Mouse (Mus musculus): ENCODE results near the gene Ankrd33b.

Ankrd33b gene

DNA sequence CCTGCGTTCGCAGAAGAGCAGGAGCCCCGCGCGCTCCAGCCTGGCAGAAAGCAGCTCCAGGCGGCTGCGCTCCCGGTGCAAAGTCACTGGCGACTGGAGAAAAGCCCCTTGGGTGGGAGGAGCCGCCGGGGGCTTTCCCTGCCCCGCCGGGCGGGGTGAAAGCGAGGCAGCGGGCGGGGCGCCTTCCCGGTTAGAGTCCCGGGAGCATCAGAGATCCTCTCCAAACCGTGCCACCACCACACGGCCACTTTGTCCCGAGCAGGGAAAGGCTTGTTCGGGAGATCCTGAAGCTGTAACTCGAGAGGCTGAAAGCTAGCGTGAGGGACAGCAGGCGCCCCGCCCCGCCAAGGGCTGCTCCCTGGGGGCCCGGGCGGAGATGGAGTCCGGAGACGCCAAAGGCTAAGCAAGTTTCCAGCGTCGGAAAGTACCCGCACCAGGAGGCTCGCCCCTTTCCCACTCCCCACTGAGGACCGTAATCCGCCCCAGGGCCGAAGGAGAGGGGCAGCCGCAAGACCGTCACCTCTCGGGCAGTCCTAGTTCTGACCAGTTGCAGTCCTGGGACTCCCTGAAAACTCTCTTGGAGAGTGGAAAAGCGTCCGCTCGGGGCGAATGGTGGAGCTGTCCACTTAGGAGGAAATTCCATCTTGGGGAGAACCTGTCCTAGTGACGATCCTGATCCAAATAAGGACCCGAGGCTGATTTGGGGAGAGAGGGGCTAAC, at the start of gene Ankrd33b:
Gene Ankrd33b (minus strand): TSS at position 246 of the 720 bp plus-strand sequence.
- peak; percentile 75 for DNase-seq

DNA sequence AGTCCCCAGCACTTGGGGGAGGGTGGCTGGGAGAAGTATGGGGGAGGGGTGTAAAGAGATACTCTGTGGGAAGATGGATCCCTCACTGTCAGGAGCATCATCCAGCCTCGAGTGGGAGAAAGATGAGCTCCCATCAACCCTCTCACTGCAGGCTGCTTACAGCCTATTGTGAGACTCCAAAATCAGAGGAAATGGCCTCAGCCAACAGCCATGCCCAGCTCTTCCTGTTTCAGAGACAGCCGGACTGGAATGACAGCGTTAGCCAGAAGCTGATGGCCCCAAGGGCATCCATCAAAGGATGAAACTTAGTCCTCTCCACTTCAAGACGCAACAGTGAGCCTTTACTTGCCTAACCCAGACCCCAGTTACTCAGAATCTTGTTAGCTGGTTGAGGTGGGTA, 47.7 kb upstream of the Ankrd33b start:
- no peak for DNase-seq

DNA sequence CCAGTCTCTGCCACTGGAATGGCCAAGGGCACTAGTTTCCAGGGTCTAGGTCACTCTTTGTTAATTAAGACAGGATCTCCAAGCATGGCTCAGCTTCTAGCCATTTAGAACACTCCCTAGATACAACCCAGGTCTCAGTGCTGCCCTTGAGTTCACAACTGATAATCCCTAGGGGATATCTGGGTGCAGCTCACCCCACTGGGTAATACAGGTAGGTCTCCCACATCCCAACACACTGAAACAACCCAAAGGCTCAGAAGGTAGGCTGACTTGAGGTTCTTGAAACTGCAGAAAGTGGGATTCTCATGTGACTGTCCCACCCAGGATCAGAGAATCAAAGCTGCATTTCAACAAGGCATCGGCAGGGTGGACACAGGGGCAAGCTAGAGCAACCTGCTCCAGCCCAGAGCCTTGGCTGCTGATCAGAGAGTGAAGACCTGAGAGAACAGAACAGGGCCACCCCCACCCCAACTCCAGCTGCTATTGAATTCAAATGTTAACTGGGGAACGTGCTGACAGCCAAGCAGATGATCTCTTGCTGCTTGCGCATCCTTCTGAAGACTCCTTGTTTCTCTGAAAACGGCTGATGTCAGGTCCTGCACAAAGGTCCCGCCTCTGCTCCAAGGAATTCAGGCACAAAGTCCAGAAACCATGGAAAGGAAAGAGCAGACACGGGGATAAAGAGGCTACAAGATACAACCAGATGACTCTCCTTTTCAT, 46.8 kb upstream of the Ankrd33b start:
- no peak for DNase-seq

DNA sequence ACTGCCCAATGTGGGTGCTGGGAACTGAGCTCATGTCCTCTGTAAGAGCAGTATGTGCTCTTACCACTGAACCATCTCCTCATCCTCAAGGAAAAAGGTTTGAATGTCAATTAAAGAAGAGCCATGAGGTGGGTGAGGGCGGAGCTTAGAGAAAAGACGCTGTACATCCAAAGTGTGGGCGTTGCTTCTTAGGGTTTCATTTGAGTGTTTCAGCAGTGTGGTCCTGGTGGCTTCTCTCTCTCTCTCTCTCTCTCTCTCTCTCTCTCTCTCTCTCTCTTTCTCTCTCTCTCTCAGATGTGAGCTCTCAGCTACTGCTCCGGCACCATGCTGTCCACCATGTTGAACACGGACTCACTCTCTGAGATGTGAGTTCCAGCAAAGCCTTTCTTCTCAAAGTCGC, 46.1 kb upstream of the Ankrd33b start:
- DNase-seq, result no peak

DNA sequence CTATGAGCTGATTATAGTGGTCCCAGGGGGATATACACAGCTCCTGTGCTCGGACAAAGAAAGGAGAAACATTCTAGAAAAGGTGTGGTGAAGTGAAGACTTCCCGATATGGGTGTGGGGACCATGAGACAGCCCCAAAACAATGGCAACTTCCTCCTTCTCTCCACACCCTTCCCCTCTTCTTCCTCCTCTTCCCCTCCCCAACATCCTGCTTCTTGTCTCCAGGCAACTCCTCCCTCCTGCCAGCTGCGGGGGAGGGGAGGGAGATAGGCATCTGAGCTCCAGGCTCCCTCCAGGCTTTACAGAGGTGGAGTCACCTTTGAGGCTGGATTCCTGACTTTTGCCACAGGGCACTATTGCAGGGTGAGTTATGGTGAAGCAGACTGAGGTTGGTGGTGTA, 45.4 kb upstream of the Ankrd33b start:
- no peak for DNase-seq

DNA sequence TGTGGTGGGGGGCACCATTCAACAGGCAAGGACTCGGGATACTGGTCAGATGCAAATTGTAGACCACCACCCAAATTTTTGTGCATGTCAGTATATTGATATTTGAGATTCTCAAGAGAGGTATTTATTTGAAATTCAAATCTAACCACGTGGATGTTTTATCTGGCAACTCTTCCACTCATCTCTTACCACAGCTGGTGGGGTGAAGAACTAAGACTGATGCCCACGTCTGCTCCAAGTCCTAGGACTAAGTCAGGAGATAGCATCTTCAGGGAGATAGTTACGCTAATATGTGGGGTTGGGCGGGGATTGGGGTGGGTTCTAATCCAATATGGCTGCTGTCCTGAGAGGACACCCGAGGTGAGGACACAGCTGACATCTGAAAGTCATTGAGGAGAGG, 44.9 kb upstream of the Ankrd33b start:
- DNase-seq, result no peak

DNA sequence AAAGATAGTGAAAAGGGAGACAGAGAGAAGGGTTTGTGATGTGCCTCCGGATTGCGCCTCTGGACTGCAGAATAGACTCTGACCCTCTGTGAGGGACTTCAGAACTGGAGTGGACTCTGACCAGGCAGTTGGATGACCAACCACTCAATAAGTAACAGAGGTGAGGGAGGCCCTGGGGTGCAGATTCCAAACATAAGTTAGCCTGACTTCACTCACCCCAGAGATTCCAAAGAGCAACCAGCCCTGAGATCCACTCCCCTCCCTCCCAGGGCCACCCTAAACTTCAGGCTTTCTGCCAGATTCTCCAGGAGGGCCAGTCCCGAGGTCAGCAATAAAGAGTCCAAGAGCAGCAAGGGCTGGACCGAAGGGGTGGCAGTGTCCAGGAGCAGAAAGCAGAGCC, 40.0 kb upstream of the Ankrd33b start:
- DNase-seq, result no peak

DNA sequence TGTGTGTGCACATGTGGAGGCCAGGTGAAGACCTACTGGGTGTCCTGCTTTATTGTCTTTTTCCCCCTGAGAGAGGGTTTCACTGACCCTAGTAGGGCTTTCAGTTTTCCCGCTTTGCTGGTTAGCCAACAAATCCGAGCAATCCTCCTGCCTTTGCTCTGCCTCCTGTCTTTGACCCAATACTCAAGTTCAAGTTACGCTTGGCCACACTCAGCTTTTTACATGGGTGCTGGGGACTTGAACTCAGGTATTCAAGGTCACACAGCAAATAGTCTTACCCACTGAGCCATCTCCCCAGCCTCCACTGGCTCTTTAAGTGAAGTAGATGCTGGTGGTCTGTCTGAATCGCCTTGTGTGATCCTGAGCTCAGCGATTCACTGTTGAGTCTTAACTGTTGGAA, 39.4 kb upstream of the Ankrd33b start:
- no peak for DNase-seq

DNA sequence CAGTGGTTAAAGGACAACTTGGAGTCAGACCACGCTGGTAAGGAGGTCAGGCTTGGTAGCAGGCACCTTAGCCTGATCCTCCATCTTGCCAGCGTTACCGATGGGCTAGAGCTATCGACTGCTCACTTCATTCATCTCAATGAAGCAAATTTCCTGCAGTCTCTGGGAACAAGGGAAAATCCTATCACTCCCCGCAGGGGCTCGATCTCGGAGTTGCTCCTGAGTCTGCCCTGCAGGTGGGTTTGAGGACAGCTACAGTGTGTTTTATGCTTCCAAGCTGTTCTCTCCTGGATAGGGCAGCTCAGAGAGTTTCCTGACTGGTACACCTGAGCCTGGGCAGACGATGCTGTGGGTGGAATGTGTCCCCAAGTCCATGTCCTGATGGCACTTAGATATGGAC, 36.8 kb upstream of the Ankrd33b start:
- no peak for DNase-seq

DNA sequence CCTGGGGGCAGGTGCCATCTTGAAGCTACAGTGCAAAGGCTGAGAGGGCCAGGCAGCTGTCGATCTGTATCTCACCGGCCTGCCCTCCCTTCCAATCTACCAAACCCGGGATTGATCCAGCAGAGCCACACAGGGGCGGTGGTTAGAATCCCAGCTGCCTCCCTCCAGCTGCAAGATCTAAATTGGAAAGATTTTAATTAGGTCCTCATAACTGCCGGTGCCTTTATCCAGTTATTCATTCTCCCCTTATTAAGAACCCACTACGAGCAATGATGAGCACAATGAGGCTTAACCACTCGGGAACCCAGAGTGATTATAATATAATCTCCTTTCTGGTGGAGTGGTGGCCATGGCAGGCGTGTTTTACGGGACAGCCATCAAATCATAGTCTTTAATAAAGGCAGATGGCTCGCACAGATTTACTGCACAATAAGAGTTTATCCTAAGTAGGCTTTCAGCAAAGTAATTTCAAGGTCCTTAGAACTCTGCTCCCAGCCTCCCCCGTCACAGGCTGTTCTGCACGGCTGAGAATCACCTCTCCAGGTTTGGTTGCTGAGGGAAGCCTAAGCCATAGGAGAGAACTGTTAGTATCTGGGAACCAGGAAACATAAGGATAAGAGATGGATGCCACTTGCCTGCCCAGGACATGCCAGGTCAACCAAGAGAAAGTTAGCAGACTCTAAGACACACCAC, 34.8 kb upstream of the Ankrd33b start:
- no peak for DNase-seq

DNA sequence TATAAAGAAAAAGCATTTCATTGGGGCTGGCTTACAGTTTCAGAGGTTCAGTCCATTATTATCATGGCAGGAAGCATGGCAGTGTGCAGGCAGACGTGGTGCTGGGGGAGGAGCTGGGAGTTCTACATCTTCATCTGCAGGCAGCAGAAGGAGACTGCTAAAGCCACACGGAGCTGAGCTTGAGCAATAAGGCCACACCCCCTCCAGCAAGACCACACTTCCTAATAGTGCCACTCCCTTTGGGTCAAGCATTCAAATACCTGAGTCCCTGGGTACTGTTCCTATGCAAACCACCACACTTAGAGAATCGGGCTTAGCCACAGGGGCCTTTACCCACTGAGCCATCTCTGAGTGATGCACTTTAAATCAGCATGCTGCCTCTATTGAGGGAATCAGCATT, 33.4 kb upstream of the Ankrd33b start:
- DNase-seq, result no peak

DNA sequence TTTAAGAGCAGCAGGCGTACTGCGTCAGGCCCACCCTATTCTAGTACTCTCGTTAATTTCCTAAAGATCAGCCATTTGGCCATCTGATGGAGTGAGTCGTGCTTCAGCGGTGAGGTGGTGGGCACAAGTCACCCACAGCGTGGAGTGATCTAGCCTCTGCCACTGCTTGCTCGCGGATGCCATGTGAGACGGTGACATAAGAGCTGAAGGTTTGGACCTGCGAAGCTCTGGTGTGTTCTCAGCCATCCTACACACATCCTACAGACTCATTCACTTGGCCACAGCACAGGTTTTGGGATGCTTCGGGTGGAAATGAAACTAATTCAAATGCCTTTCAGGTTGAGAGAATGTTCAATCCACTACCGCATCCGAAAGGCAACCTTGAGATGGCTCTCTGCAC, 31.2 kb upstream of the Ankrd33b start:
- DNase-seq, result peak; percentile 81

DNA sequence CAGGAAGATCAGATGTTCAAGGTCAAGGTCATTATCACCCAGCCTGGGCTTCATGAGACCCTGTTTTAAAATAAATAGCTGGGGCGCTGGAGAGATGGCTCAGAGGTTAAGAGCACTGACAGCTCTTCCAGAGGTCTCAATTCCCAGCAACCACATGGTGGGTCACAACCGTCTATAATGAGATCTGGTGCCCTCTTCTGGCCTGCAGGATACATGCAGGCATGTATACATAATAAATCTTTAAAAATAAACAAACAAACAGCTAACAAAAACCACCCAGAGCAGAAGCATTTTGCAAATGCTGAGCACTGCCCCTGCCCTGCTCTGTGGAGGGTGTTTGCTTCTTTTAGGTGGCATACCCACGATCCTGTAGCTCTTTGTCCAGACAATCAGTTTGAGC, 29.9 kb upstream of the Ankrd33b start:
- DNase-seq, result no peak

DNA sequence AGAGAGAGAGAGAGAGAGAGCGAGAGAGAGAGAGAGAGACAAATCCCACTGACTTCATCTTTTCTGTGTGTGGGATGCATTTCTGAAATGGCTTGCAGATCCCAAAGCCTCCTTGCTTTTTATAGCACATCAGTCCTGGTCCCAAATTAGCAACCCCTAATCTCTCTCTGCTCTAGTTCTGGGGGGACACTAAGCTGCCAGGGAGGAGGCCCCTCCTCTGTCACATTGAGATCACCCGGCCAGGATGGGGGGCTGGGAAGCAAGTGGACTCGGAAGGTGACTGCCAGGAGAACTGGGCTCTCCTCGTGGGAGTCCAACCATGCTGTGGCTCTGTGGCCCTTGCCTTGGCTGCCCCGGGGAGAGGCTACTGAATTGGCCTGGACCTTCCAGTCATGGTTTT, 29.2 kb upstream of the Ankrd33b start:
- peak; percentile 67 for DNase-seq

DNA sequence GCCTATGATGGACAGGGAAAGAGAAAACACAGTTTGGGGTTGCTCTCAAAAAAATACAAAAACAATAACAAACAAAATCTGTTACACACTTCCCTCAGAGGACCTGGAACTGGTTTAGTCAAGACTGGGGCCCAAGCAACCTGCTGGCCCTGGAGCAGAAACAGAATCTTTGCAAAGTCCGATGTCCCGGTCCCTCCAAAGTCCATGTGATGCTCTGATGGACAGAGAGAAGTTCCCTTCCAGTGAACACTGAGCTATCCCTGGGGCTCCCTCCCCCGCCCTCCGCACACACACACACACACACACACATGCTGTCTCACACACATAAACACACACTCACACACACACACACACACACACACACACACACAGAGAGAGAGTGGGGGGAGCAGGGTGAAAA, 28.5 kb upstream of the Ankrd33b start:
- no peak for DNase-seq

DNA sequence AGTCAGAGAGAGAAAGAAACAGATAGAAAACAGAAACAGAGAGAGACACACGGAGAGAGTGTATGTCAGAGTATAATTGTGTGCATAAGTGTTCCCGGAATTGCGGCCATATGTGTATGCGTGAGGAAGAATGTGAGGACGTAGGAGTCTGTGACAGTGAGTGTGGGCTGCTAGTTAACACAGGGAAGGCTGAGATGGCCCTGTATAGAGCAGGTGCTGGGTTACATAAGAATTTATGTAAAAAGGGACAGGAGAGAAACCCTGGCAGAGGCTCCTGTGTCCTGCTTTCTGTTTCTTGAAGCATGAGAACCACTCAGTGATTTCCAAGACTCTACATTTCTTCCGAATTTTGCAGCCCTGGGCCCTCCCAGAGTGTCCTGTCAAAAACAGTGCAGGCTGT, 25.9 kb upstream of the Ankrd33b start:
- peak; percentile 88 for DNase-seq

DNA sequence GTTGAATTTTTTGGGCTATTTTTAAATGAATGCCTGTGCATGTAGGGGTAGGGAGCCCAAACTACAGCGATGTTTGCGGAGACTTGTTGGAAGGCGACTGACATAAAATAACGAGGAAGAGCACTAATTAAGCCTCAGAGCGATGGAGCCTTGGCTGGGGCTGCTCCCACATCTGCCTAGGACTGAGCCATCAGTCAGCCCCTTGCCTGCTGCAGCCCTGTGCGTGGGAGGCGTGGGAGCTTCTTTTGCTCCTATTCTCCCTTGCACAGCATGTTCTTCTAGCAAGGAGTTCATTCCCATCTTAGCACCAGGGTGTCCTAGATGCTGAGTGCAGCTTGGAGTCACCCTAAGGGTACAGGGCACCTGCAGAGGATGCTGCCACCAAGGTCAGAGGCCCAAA, 25.2 kb upstream of the Ankrd33b start:
- peak; percentile 88 for DNase-seq

DNA sequence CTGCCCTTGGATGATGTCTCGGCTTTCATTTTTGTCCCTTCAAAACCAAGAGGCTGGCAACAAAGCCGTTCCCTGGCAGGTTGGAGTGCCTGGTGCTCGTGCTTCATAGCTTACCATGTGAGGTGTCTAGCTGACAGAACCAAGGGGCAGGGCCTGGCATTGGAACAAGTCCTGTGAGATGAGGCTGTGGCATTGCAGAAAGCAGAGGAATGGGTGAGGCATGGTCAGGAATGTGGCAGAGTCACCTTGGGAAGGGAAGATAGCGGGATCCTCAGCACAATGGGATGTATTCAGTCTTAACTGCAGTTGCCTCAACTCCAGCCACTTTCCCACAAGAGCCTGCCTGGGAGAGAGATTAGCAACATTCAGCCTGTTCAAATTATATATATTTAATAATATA, 24.6 kb upstream of the Ankrd33b start:
- DNase-seq, result no peak

DNA sequence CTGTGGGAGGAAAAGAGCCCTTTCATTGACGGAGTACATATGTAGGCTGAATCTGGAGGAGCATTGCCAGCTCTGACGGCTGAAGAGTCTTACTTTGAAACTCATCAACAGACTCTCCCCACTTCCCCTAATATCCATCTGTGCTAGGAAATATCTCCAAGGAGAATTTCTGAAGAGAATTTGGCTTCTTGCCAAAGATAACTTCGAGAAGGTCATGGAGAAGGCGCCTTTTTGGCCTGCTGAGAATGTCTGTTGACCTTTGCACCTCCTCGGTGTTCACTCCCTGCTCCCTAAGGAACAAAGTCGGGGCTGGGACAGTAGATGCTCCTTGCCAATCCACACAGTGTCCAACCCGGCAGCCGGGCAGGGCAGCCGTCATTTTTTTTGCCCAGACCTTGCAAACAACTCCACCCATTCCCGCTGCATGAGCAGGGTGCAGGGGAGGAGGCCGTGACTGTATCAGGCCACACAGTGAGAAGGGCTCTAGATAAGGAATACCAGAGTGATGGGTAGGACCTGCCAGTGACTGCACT, 14.5 kb upstream of the Ankrd33b start:
- DNase-seq, result no peak

DNA sequence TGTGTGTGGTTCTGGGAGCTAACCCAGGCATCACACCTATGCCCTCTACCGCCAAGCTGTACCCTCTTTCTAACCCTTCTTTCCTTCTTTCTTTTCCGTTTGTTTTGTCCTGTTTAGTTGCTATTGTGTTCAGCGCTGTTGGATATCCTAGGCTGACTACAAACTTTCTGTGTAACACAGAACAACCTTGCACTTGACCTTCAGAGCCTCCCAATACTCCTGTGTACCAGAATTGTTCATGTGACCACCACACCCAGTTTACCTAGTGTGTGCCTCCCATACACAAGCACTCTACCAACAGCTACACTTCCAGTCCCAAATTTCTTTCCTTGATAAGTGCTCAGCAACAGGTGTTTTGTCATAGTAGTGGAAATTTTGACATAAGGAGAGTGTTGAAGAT, 11.9 kb upstream of the Ankrd33b start:
- no peak for DNase-seq

DNA sequence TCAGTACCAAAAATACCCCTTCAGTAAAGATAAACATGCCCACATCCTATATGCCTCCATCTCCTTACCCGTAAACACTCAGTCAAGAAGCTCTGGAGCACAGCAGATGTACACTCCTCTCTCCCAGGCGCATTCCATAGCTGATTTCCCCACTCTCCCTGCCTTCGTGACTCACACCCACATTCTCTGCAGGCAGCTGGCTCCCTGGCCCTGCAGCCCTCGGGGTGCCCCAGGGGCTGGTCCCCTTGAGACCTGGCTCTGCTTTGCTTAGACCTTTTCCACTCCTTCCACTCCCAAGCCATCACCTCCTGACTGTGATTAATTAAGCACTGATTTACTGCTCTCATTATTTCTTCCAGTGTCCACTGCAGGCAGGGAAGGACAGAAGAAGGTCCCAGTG, 7.7 kb upstream of the Ankrd33b start:
- DNase-seq, result no peak

DNA sequence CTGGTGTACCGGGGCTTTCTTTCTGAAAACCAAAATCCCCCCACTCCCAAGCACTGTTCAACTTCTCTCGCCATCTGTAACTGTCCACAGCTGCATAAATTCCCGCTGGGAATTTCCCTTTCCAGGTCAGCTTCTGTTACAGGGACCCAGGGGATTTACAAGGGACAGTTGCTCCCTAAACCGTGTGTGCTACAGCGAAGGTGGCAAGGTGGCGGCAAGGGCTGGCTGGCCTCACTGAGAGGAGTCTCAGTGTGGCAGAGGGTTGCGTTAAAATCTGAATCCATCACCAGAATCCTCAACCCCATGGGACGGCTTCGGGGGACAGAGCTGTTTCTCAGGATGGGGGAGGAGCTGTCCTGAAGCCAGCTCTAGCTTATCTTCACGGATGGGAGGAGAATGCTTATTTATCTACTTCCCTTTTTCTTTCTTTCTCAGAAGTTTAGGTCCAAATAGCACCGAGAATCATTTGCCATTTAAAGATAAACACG, 1.6 kb upstream of the Ankrd33b start:
- DNase-seq, result no peak

DNA sequence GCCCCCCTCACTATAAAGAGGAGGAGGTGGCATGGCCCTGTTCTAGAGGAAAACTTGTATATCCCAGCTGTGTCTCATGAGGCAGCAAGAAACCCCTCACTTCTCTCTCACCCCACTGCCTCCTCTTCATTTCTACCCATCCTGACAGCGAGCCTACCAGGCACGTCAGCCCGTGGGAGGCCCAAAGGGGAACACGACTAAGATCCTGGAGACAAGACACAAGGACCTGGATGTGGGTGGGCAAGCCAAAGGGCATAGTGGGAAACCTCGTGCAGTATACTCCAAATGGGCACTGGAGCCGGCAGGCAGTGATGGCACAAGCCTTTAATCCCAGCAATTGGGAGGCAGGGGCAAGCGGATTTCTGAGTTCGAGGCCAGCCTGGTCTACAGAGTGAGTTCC, 1.0 kb upstream of the Ankrd33b start:
- DNase-seq, result peak; percentile 58
